Mouse (Mus musculus): ENCODE results near the gene Bik.
A peak's percentile ranks its signal among the peaks of the same experiment; 100 is the strongest.
"Not testable (repeated sequence)": the region's sequence is repeated elsewhere in the genome, so short reads cannot be mapped to it uniquely, and the experiment has no call there.

Gene Bik

GRCm38 (mm10) chr15:83526424-83527091 is at the start of gene Bik:
Gene Bik (plus strand): TSS chr15:83526862.
- peak; percentile 66 for DNase-seq (ENCODE audit: low spot score)

GRCm38 (mm10) chr15:83478096-83478495 is 48.6 kb upstream of the Bik start:
- DNase-seq (ENCODE audit: low spot score), result no peak

- DNase-seq (ENCODE audit: low spot score), result no peak
These were observed 46.8 kb upstream of the Bik start for GRCm38 (mm10) chr15:83479818-83480217.

GRCm38 (mm10) chr15:83481236-83481780 is 45.4 kb upstream of the Bik start:
- no peak for DNase-seq (ENCODE audit: low spot score)

- no peak for DNase-seq (ENCODE audit: low spot score)
These were observed 43.9 kb upstream of the Bik start for GRCm38 (mm10) chr15:83482645-83483224.

- DNase-seq (ENCODE audit: low spot score), result peak; percentile 31
These were observed 43.2 kb upstream of the Bik start for GRCm38 (mm10) chr15:83483482-83483881.

DNA sequence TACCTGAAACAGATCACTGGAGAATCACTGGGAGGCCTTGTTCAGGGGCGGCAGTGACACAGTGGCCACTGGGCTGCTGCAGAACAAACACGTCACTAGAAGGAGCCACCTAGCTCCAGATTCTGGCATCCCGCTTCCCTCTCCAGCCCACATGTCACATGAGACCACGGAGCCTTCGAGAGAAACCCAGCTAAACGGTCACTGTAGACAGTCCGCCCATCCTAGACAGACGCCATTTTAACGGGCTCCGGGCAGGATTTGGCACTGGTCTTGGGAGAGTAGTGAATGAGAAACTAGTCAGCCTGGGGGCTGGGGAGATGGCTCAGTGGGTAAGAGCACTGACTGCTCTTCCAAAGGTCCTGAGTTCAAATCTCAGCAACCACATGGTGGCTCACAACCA is 42.4 kb upstream of the Bik start:
- DNase-seq (ENCODE audit: low spot score), result no peak

- DNase-seq (ENCODE audit: low spot score), result no peak
These were observed 39.1 kb upstream of the Bik start for GRCm38 (mm10) chr15:83487477-83488115.

- no peak for DNase-seq (ENCODE audit: low spot score)
These were observed 37.2 kb upstream of the Bik start for GRCm38 (mm10) chr15:83489471-83489870.

DNA sequence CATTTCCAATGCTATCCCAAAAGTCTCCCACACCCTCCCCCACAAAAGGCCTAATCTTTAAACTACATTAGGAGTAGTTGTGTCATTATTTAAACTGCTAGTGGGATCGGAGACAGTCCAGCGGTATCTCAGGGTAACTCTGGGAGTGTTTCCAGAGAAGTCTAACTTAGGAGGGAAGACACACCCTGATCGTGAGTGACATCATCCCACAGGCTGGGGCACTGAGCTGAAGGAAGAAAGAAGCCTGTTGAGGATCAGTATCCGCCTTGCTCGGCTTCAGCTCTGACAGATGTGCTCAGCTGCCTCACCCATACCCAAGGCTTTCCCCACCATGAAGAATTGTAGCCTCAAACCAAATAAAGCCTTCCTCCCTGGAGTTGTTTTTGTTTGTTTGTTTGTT is 34.8 kb upstream of the Bik start:
- DNase-seq (ENCODE audit: low spot score), result no peak

GRCm38 (mm10) chr15:83493856-83494571 is 32.6 kb upstream of the Bik start:
- DNase-seq (ENCODE audit: low spot score), result no peak

DNA sequence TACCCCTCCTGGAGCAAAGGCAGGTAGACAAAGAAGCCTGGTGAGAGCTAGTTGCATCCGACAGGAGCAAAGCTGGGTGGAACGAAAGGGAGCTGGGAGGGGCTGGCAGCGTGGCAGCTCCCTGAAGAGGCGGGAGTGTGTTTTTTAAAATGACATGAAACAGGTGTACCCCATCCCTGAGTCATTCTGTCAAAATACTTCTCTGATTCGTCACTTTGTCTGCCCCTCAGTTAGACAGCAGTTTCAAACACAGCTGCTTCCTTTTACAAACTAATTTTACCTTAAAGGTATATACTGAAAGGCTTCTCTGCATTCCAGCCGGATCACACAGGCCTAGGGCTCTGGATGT is 32.1 kb upstream of the Bik start:
- no peak for DNase-seq (ENCODE audit: low spot score)

- no peak for DNase-seq (ENCODE audit: low spot score)
These were observed 31.5 kb upstream of the Bik start for GRCm38 (mm10) chr15:83495195-83495594.

GRCm38 (mm10) chr15:83495787-83496367 is 30.8 kb upstream of the Bik start:
- DNase-seq (ENCODE audit: low spot score), result no peak

DNA sequence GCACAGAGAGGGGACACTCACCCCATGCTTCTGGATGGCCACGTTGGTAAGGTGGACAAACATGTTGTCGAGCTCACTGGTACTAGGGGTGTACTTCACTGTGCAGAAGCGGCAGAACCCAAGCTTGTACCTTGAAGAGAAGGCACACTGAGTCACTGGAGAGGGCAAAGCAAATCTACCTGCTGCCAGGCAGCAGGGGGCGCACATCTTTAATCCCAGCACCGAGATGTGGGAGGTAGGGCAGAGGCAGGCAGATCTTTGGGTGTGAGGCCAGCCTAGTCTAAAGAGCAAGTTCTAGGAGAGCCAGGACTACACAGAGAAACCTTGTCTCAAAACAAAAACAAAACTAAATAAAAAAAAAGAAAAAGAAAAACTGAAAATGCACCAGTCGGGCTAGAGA is 29.4 kb upstream of the Bik start:
- DNase-seq (ENCODE audit: low spot score), result no peak

DNA sequence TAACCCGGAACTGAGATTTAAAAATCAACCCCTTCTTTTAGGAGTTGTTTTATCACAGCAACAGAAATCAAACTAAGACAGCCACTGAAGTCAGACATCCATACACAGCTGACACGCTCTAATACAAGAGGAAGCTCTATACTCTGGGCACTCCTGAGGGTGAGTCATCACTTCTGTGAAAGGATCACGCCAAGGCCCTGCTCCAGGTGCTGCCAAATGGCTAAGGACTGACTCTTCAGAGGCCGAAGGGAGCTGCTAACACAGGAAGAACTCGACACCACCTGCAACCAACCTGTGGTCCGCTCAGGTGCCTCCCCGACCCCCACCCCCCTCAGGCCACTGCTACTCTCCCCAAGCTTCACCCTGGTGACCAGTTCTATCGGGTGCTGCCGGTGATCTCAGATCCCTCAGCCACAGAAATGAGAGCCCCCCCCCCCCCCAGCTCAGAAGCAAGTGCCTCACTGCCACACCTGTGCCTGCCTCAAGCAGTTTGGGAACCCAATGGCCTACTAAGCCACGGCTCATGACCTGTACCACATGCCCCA is 27.4 kb upstream of the Bik start:
- DNase-seq (ENCODE audit: low spot score), result no peak

DNA sequence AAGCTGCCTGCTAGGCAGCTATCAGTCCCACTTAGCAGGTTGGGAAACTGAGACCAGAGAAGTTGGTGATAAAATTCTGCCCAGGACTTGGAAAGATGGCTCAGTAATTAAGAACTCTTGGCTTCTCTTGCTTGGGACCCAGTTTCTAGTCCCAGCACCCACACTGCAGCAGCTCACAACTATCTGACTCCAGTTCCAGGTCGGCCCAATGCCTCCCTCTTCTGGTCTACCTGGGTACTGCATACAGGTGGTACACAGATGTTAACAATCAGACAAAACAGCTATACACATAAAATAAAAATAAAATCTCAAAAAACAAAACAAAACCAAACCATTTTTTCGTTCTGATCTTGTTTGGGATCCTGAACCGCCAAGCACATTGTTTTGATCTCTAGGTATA is 26.3 kb upstream of the Bik start:
- DNase-seq (ENCODE audit: low spot score), result peak; percentile 38

DNA sequence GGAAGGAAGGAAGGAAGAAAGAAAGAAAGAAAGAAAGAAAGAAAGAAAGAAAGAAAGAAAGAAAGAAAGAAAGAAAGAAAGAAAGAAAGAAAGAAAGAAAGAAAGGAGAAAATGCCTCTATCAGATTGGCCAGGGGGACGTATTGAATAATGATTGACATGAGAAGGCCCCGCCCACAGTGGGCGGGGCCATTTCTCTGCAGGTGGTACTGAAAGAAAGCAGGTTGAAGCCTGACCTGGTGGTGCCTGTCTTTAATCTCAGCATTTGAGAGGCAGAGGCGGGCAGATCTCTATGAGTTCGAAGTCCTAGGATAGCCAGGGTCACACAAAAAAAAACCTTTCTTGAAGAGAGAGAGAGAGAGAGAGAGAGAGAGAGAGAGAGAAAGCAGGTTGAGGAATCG is 25.2 kb upstream of the Bik start:
- not testable (repeated sequence) for DNase-seq (ENCODE audit: low spot score)

- no peak for DNase-seq (ENCODE audit: low spot score)
These were observed 16.5 kb upstream of the Bik start for GRCm38 (mm10) chr15:83509950-83510804.

GRCm38 (mm10) chr15:83510805-83511405 is 15.8 kb upstream of the Bik start, which contains the start of gene Ttll1:
Gene Ttll1 (minus strand): TSS chr15:83510893.
- peak; percentile 96 for DNase-seq (ENCODE audit: low spot score)

Data from urinary bladder, postnatal 14 days (tissue).